Mouse (Mus musculus) gastrocnemius, postnatal 25 days (tissue): ENCODE data around the gene Ran. TPM values are rescaled to one million over a fixed set of nuclear protein-coding genes. Genes with fewer than 3 reads are reported as not detected.

Source experiments
- DNase-seq: peaks from one replicate; pipeline ENCODE4 v3.0.0; 2022
- total RNA-seq, 2 experiments: library from RNA; stranded (reverse); gene quantifications; 1 replicate in 1 of 2; 2 replicates in 1 of 2; pipeline ENCODE4 v1.2.3; 2021

Ran gene
- total RNA-seq, 2 experiments from 2014 or later: 64.7 to 81.1 TPM

DNA sequence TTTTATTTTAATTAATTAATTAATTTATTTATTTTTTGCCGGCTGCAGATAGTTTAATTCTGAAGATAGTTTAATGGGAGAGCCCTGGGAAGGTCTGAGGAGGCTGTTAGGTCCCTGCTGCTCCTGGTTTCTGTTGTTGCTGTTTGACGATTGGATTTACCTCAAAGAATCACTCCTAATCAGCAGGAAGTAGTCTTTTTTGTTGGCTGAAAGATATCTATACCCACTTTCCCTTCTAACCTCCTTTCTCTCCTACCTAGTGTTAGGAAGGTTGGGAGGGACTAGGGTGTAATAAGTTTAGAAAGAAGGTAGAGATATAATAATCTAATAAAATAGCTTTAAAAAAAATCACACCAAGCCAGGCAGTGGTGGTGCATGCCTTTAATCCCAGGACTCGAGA lies 4.8 kb upstream of the Ran start:
- no peak for DNase-seq

DNA sequence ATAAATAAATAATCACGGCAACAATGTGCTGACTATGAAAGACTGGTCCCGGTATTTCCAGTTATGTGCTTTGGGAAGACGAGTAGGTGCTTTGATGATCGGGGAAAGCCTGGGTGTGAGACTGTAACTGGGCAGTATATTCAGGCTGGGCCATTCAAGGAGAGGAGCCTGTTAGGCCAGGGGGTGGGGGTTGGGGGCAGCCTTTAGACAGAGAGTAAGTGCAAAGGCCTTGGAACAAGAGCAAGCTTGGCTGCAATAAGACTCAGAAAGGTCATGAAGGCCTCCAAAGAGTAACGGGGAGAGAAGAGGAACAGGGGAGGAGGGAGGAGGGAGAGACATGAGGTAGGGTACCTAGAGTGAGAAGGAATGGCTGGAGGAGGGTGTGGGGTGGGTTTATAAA lies 4.3 kb upstream of the Ran start:
- DNase-seq: no peak

DNA sequence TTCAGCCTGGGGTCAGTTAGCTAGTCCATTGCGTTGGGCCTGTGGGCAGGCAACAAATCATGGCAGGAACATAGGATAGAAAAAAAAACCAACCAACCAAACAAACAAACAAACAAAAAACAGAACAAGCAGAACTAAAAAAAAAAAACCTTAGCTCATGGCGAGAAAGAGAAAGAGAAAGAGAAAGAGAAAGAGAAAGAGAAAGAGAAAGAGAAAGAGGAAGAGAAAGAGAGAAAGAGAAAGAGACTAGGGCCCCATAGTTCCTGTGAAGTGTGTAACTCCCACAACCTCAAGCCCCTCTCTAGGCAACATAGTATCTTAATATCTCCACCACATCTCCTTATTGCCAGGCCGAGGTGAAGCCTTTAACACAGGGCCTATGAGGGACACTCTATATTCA lies 3.5 kb upstream of the Ran start:
- no peak for DNase-seq

DNA sequence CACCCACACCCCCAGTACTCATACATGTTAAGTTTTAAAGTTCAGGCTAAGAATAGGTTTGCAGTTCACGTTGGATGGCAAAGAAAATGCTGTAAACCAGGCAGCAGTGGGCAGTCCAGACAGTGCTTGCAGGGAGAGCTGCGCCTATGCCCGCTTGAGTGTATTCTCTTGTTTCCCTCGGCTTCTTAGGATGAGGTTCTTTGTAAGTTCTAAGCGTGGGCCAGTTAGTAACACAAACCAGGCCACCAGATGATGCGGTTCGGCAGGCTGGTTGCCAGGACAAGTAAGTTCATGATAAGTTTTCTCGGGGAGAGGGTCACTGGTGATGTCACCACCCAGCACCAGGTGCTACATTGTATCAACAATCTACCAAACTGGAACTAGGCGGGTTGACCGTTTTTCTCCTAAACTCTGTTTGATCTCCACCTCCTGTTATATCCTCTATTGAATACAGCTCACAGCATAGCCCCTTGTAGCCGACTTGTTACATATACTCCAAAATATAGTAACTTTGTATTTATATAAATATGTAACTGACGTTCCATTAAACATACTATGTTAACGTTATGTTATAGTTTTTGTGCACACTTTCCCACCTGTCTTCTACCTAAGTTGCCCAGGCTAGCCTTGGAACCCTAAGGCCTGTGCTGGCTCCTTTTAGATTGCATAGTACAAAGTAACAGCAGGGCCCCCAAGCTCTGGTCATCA lies 933 bp upstream of the Ran start:
- DNase-seq: no peak

GRCm38 (mm10) chr5:129020300-129020668 lies 415 bp downstream of the Ran start:
- no peak for DNase-seq

DNA sequence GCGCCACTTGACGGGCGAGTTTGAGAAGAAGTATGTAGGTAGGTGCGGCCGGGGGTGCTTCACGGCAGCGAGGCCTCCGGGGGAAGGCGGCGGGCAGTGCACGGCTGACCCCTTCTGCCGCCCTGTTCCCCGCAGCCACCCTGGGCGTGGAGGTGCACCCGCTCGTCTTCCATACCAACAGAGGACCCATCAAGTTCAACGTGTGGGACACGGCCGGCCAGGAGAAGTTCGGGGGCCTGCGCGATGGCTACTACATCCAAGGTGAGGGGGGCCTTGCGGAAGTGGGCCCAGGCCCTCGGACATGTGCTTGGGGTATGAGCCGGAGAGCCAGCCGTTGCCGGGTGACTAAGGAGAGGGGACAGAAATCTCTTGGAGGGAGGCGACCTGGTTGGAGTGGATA lies 862 bp downstream of the Ran start:
- DNase-seq: no peak

DNA sequence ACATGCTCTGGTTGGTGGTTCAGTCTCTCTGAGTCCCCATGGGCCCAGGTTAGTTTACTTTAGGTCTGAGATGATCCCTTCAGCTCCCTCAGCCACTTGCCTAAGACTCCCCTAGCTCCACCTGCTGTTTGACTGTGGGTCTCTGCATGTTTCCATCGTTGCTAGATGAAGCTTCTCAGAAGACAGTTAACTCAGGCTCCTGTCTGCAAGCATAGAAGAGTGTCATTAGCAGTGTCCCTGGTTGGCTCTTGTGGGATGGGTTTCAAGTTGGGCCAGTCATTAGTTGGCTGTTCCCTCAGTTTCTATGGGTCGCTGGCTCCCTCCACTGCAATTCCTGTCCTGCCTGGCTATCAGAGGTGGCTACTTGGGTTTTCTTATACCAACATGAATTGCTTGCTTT lies 5.2 kb downstream of the Ran start:
- no peak for DNase-seq

DNA sequence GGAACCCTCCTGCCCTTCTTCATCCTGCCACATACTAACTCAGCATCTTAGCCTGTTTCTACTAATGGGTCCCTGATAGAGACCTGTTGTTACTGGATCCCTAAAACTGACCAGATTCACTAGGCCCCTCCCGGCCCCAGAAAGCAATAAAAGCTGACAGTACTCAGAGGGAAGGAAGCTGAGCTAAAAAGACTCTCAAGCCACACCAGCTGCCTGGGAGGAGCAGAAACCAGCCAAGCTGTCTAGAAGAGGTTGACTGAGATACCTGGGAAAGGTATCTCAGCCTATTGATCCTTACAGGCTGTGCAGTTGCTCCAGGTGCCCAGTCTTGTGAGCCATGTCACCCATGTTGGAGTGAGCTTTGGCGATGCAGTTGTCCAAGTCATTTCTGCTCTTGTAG lies 5.9 kb downstream of the Ran start:
- no peak for DNase-seq

DNA sequence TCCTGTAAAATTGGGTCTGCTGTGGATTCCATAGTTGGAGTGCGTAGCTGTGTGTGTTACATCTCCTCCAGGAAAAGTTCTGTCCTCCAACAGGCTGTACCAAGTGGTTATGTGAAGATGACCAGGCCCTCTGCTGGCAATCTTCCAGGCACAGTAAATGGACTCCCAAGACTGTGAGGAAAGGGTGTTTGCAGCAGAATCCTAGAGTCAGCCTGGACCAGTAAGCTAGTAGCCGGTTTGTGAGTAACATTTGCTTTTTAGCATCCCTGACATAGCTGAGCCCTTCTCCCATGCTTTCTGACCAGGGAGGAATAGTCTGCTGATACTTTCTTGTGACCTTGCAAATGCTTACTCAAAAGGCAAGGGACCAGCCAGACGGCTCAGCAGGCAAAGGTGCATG lies 6.3 kb downstream of the Ran start:
- DNase-seq: no peak

GRCm38 (mm10) chr5:129026637-129027036 lies 6.8 kb downstream of the Ran start:
- no peak for DNase-seq

GRCm38 (mm10) chr5:129029131-129029723 lies 9.4 kb downstream of the Ran start:
- DNase-seq: no peak

- no peak for DNase-seq
Measured at GRCm38 (mm10) chr5:129036678-129037077, 16.8 kb downstream of the Ran start.

GRCm38 (mm10) chr5:129037739-129038138 lies 17.9 kb downstream of the Ran start:
- DNase-seq: no peak

DNA sequence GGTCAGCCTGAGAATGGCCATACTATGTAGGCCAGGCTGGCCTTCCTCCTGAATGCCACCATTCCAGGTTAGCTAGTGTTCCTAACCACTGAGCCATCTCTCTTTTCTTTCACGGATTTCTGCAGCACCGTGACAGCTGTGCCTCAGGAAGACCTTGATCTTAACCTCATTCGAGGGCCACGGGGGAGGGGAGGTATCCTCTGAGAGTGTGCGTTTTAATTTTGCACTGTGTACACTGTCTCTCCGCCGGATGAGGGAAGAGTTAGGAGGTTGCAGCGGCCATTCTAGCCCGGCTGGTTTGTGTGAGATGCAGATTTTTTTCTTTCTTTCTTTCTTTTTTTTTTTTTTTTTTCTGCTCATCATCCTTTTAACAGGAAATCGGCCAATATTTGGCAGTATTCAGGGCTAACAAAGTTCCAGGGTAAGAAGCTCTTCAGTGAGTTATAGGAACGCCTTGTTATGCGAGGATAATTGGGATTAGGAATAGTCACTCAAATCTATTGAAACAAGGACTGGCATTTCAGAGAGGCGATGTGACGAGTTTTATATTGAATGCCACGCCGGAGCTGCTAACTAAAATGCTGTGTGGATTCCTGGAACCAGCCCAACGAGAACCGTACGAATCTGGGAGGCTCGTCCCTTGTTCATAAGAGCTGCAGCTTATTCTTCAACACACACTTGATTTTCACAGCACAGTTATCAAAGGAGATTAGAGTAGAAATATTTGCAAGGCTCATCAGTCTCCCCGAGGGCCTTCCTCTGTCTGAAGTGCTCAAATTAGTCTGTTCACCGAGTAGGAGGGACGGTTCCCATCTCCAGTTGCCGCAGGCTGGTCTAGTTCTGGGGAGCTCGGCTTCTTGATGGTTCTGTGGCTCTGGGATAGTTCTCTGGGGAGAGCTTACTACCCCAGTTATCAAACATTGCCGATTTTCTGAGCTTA lies 26.0 kb downstream of the Ran start:
- DNase-seq: no peak

GRCm38 (mm10) chr5:129049372-129049771 lies 29.5 kb downstream of the Ran start:
- DNase-seq: no peak

DNA sequence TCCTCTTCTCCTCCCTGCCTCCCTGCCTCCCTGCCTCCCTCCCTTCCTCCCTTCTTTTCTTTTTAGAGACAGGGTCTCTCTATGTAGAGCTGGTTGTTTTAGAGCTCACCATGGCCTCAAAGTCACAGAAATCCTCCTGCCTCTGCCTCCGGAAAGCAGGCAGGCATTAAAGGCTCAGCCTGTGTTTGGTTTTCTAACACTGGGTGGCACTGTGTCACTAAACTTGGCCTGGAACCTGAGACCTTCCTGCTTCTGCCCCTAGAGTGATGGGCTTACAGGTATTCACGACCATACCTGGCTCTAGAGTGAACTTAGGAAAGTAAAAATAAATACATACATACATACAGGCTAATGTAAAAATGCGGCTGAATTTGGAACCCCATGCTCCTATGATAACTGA lies 32.0 kb downstream of the Ran start:
- DNase-seq: no peak

- no peak for DNase-seq
Measured at GRCm38 (mm10) chr5:129052636-129053355, 32.9 kb downstream of the Ran start.

DNA sequence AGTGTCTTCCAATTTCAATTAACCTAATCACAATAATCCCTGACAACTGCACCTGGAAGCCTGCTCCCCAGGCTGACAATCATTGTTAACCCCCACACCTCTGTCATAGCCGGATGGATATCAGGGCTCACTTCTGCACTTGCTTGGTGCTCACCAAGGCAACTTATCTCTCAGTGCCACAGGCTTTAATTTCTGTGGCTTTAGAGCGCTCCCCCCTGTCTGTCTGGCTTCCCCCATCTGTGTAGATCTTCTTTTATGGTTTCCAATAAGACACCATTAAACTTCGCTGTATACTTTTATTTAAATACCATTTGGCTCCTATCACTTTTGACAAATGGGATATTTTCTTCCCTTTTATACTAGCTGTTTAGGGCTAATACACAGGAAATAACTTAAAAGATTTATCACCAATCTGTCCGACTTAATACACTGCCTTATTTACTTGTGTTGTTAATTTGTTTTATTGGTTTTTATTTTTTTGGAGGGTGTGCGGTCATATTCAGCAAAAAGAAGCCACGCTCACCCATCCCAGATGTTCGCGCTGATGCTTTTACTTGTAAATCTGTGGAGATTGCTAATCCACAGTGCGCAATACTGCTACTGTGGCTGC lies 34.9 kb downstream of the Ran start:
- no peak for DNase-seq

GRCm38 (mm10) chr5:129059116-129059515 lies 39.2 kb downstream of the Ran start:
- no peak for DNase-seq

GRCm38 (mm10) chr5:129061579-129061978 lies 41.7 kb downstream of the Ran start:
- DNase-seq: no peak

GRCm38 (mm10) chr5:129063037-129063791 lies 43.3 kb downstream of the Ran start:
- peak; percentile 43 for DNase-seq

DNA sequence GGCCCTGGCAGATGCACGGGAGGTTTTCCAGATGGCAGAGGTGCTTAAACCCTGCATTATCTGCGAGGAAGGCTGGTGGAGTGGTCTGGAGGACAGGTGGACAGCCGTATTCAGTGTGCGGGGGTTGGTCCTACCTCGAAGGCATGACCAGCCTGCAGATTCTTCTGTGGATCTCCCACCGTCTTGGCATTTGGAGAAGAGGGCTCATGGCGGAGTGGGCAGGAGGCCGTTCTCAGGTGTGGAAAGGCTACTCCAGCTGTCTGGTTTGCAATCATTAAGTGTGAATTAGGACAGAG lies 43.9 kb downstream of the Ran start:
- DNase-seq: no peak
